Mouse (Mus musculus): ENCODE measurements around the gene Rwdd2b. TPM values are rescaled to one million over a fixed set of nuclear protein-coding genes. Genes with fewer than 3 reads are reported as not detected.

Gene Rwdd2b
- 10.7 and 11.6 TPM in 2 replicates for polyA plus RNA-seq (2015; fragmentation: Nextera tagmentation; extraction: Ambion mirVana)

- H3K9me3 ChIP-seq (replicated peaks) = no peaks in the 10 kb centered on the region
- H3K9ac ChIP-seq = peak within 1 kb of the TSS; percentile 85
- WGBS = under 1% methylated on average over 38 of the region's 38 CpGs
- H3K4me1 ChIP-seq = peaks cover 17% of the 10 kb centered on the region
- H3K27me3 ChIP-seq = no peaks in the 10 kb centered on the region
- H3K27ac ChIP-seq = peak within 1 kb of the TSS; percentile 88
- peak; percentile 98 for ATAC-seq
- peak within 1 kb of the TSS; percentile 82 for H3K4me2 ChIP-seq
- peak within 1 kb of the TSS; percentile 79 for H3K4me3 ChIP-seq
- H3K36me3 ChIP-seq (ENCODE audit: poor library complexity, severe bottlenecking) = no peaks in the 10 kb centered on the region
These were observed at the start of gene Rwdd2b for GRCm38 (mm10) chr16:87440184-87440686. TSS of gene Rwdd2b (minus strand) at chr16:87440573.

GRCm38 (mm10) chr16:87488605-87489004, 48.2 kb upstream of the Rwdd2b start:
- H3K4me1 ChIP-seq = no peaks in the 10 kb centered on the region
- no peak overlapping the region for H3K27ac ChIP-seq
- no peak for ATAC-seq
- no peaks in the 10 kb centered on the region for H3K27me3 ChIP-seq
- peaks cover 98% of the 10 kb centered on the region for H3K36me3 ChIP-seq (ENCODE audit: poor library complexity, severe bottlenecking)
- WGBS = 83% methylated on average over 2 of the region's 2 CpGs
- no peak overlapping the region for H3K4me2 ChIP-seq
- H3K9ac ChIP-seq = no peak overlapping the region
- H3K4me3 ChIP-seq = no peak overlapping the region
- no peaks in the 10 kb centered on the region for H3K9me3 ChIP-seq (replicated peaks)

- Histone ChIP-seq H3K4me1 (no peaks in the 10 kb centered on the region), H3K27me3 (no peaks in the 10 kb centered on the region)
These were observed 46.4 kb upstream of the Rwdd2b start for GRCm38 (mm10) chr16:87486739-87487138.

GRCm38 (mm10) chr16:87484367-87484766, 44.0 kb upstream of the Rwdd2b start:
- no peaks in the 10 kb centered on the region for H3K4me1 ChIP-seq
- no peak overlapping the region for H3K4me2 ChIP-seq
- H3K4me3 ChIP-seq = no peak overlapping the region
- H3K27me3 ChIP-seq = no peaks in the 10 kb centered on the region
- H3K9ac ChIP-seq = no peak overlapping the region
- H3K9me3 ChIP-seq (replicated peaks) = no peaks in the 10 kb centered on the region
- ATAC-seq = no peak
- peaks cover 85% of the 10 kb centered on the region for H3K36me3 ChIP-seq (ENCODE audit: poor library complexity, severe bottlenecking)
- 95% methylated on average over 5 of the region's 5 CpGs for WGBS
- H3K27ac ChIP-seq = no peak overlapping the region

More at GRCm38 (mm10) chr16:87486739-87487138, 46.4 kb upstream of the Rwdd2b start:
- H3K9ac ChIP-seq = no peak overlapping the region
- no peak overlapping the region for H3K27ac ChIP-seq
- H3K9me3 ChIP-seq (replicated peaks) = no peaks in the 10 kb centered on the region
- no peak for ATAC-seq
- H3K4me3 ChIP-seq = no peak overlapping the region
- H3K36me3 ChIP-seq (ENCODE audit: poor library complexity, severe bottlenecking) = peaks cover 97% of the 10 kb centered on the region
- 96% methylated on average over 5 of the region's 5 CpGs for WGBS
- H3K4me2 ChIP-seq = no peak overlapping the region

GRCm38 (mm10) chr16:87470579-87470978, 30.2 kb upstream of the Rwdd2b start:
- no peak overlapping the region for H3K4me2 ChIP-seq
- peaks cover 83% of the 10 kb centered on the region for H3K36me3 ChIP-seq (ENCODE audit: poor library complexity, severe bottlenecking)
- 89% methylated on average over 4 of the region's 4 CpGs for WGBS
- ATAC-seq = no peak
- no peaks in the 10 kb centered on the region for H3K9me3 ChIP-seq (replicated peaks)
- no peak overlapping the region for H3K4me3 ChIP-seq
- no peaks in the 10 kb centered on the region for H3K4me1 ChIP-seq
- H3K9ac ChIP-seq = no peak overlapping the region
- no peak overlapping the region for H3K27ac ChIP-seq
- H3K27me3 ChIP-seq = no peaks in the 10 kb centered on the region

- no peak for ATAC-seq
- Histone ChIP-seq H3K9me3 (replicated peaks) (no peaks in the 10 kb centered on the region), H3K4me1 (peaks cover 21% of the 10 kb centered on the region), H3K27me3 (no peaks in the 10 kb centered on the region), H3K36me3 (ENCODE audit: poor library complexity, severe bottlenecking) (peaks cover 32% of the 10 kb centered on the region), H3K9ac (no peak overlapping the region), H3K4me3 (no peak overlapping the region), H3K4me2 (no peak overlapping the region), H3K27ac (no peak overlapping the region)
- 98% methylated on average over 3 of the region's 3 CpGs for WGBS
These were observed 18.4 kb upstream of the Rwdd2b start for GRCm38 (mm10) chr16:87458752-87459151.

- Histone ChIP-seq H3K4me2 (peak overlapping the region; percentile 95), H3K4me3 (peak overlapping the region; percentile 93), H3K4me1 (peaks cover 21% of the 10 kb centered on the region), H3K27me3 (peaks cover 3% of the 10 kb centered on the region; the same call in 1 of the 2 replicates), H3K9me3 (replicated peaks) (no peaks in the 10 kb centered on the region), H3K9ac (peak overlapping the region; percentile 88), H3K27ac (peak overlapping the region; percentile 76), H3K36me3 (ENCODE audit: poor library complexity, severe bottlenecking) (0 out of 2 replicates have a peak, but pooled peaks cover 8% of the 10 kb centered on the region)
- WGBS = under 1% methylated on average over 38 of the region's 38 CpGs
- no peak; the same call in 1 of the 2 replicates for ATAC-seq
These were observed 14.8 kb upstream of the Rwdd2b start for GRCm38 (mm10) chr16:87455180-87455611.

- H3K27me3 ChIP-seq = peaks cover 3% of the 10 kb centered on the region; the same call in 1 of the 2 replicates
These were observed 14.2 kb upstream of the Rwdd2b start, which contains the start of gene Usp16 for GRCm38 (mm10) chr16:87454419-87455179. TSS of gene Usp16 (plus strand) at chr16:87454703.

GRCm38 (mm10) chr16:87453226-87453625, 12.9 kb upstream of the Rwdd2b start:
- H3K27ac ChIP-seq = no peak overlapping the region
- no peak overlapping the region for H3K9ac ChIP-seq
- H3K9me3 ChIP-seq (replicated peaks) = no peaks in the 10 kb centered on the region
- 83% methylated on average over 2 of the region's 2 CpGs for WGBS
- H3K4me3 ChIP-seq = no peak overlapping the region
- peaks cover 21% of the 10 kb centered on the region for H3K4me1 ChIP-seq
- no peak overlapping the region for H3K4me2 ChIP-seq
- no peaks in the 10 kb centered on the region for H3K36me3 ChIP-seq (ENCODE audit: poor library complexity, severe bottlenecking)
- ATAC-seq = no peak
- peaks cover 3% of the 10 kb centered on the region; the same call in 1 of the 2 replicates for H3K27me3 ChIP-seq

More at GRCm38 (mm10) chr16:87454419-87455179, 14.2 kb upstream of the Rwdd2b start, which contains the start of gene Usp16:
- Histone ChIP-seq H3K4me1 (peaks cover 21% of the 10 kb centered on the region), H3K9me3 (replicated peaks) (no peaks in the 10 kb centered on the region), H3K27ac (peak within 1 kb of the TSS; percentile 76), H3K36me3 (ENCODE audit: poor library complexity, severe bottlenecking) (0 out of 2 replicates have a peak, but pooled peaks cover 8% of the 10 kb centered on the region), H3K4me2 (peak within 1 kb of the TSS; percentile 95), H3K9ac (peak within 1 kb of the TSS; percentile 88), H3K4me3 (peak within 1 kb of the TSS; percentile 93)
- ATAC-seq = peak; percentile 99
- WGBS = 7% methylated on average over 42 of the region's 45 CpGs

- Histone ChIP-seq H3K36me3 (ENCODE audit: poor library complexity, severe bottlenecking) (no peaks in the 10 kb centered on the region), H3K4me3 (no peak overlapping the region), H3K27me3 (no peaks in the 10 kb centered on the region), H3K4me1 (peaks cover 11% of the 10 kb centered on the region), H3K9me3 (replicated peaks) (no peaks in the 10 kb centered on the region), H3K9ac (no peak overlapping the region), H3K4me2 (no peak overlapping the region), H3K27ac (no peak overlapping the region)
- WGBS = 93% methylated on average over 3 of the region's 3 CpGs
- no peak for ATAC-seq
These were observed 5.2 kb upstream of the Rwdd2b start for GRCm38 (mm10) chr16:87445528-87445927.

- H3K27me3 ChIP-seq = no peaks in the 10 kb centered on the region
- H3K36me3 ChIP-seq (ENCODE audit: poor library complexity, severe bottlenecking) = no peaks in the 10 kb centered on the region
- H3K4me2 ChIP-seq = no peak overlapping the region
- H3K9me3 ChIP-seq (replicated peaks) = no peaks in the 10 kb centered on the region
- H3K4me1 ChIP-seq = peaks cover 11% of the 10 kb centered on the region
- no peak overlapping the region for H3K27ac ChIP-seq
- H3K4me3 ChIP-seq = no peak overlapping the region
- H3K9ac ChIP-seq = no peak overlapping the region
- ATAC-seq = no peak
These were observed 4.7 kb upstream of the Rwdd2b start for GRCm38 (mm10) chr16:87445110-87445509.

GRCm38 (mm10) chr16:87444071-87444470, 3.7 kb upstream of the Rwdd2b start:
- no peak for ATAC-seq
- Histone ChIP-seq H3K4me3 (no peak overlapping the region), H3K27ac (no peak overlapping the region), H3K4me1 (peaks cover 17% of the 10 kb centered on the region), H3K9me3 (replicated peaks) (no peaks in the 10 kb centered on the region), H3K4me2 (no peak overlapping the region), H3K9ac (no peak overlapping the region), H3K36me3 (ENCODE audit: poor library complexity, severe bottlenecking) (no peaks in the 10 kb centered on the region), H3K27me3 (no peaks in the 10 kb centered on the region)
- 52% methylated on average over 1 of the region's 1 CpGs for whole genome bisulfite sequencing

Data from forebrain, embryonic 13.5 days (tissue).